Mouse (Mus musculus): ENCODE measurements around the gene Hif3a. TPM values are rescaled to one million over a fixed set of nuclear protein-coding genes. Genes with fewer than 3 reads are reported as not detected.

Gene Hif3a
- total RNA-seq, 2 experiments from 2014 or later, result 8.3 to 16.0 TPM

Other genes with a start within 250 kb of the Hif3a start
- 100 to 1,000 TPM; 333 to 347 TPM for gene Strn4, start 246.5 kb downstream of the Hif3a start, total RNA-seq (2021)
- gene Fkrp, start 245.7 kb downstream of the Hif3a start, total RNA-seq (2021), result 10 to 100 TPM; 50.3 to 57.2 TPM
- 1 to 10 TPM; 9.0 to 9.3 TPM for gene Prkd2, start 219.5 kb downstream of the Hif3a start, total RNA-seq (2021)
- 100 to 1,000 TPM; 130 to 141 TPM for gene Dact3, start 187.1 kb downstream of the Hif3a start, total RNA-seq (2021)
- 1 to 10 TPM; 1.2 to 1.5 TPM for gene Gng8, start 170.6 kb downstream of the Hif3a start, total RNA-seq (2021)
- gene Ptgir, start 155.9 kb downstream of the Hif3a start, total RNA-seq (2021), result under 1 TPM in 1 of 2 experiments, not detected in 1; 0.11 TPM
- 1,000 to 10,000 TPM; 2,088 to 2,136 TPM for gene Calm3, start 138.3 kb downstream of the Hif3a start, total RNA-seq (2021)
- 100 to 1,000 TPM; 215 to 249 TPM for gene Pnmal2, start 117.7 kb downstream of the Hif3a start, total RNA-seq (2021)
- 10 to 100 TPM; 85.4 to 91.6 TPM for gene Pnmal1, start 102.7 kb downstream of the Hif3a start, total RNA-seq (2021)
- gene Gm42372, start 79.3 kb downstream of the Hif3a start, total RNA-seq (2021), result 10 to 100 TPM; 59.2 to 61.7 TPM
- gene Ccdc8, start 69.7 kb downstream of the Hif3a start, total RNA-seq (2021), result 1 to 10 TPM; 3.0 TPM
- 100 to 1,000 TPM; 182 to 185 TPM for gene Ppp5c, start 34.5 kb downstream of the Hif3a start, total RNA-seq (2021)
- gene Psg16, start 11.6 kb upstream of the Hif3a start, total RNA-seq (2021), result 1 to 10 TPM; 3.8 to 4.2 TPM
- not detected for gene Ceacam3, start 87.9 kb upstream of the Hif3a start, total RNA-seq (2021)
- not detected for gene Psg29, start 141.1 kb upstream of the Hif3a start, total RNA-seq (2021)

Measured in left cerebral cortex, postnatal 14 days (tissue).